Mouse (Mus musculus) liver, embryonic 14 days (tissue): ENCODE results near the gene Nek2. TPM values are rescaled to one million over a fixed set of nuclear protein-coding genes. Genes with fewer than 3 reads are reported as not detected.

ENCODE experiments used
- polyA plus RNA-seq: library from polyadenylated mRNA; depleted of rRNA; stranded (reverse); fragments of >200 nt; gene quantifications from 2 replicates; pipeline ENCODE4 v1.2.3, GENCODE M21; 2012; rRNA removed

Gene Nek2
- polyA plus RNA-seq: 15.5 and 16.5 TPM in 2 replicates

GRCm38 (mm10) chr1:191821326-191822091 lies at the start of gene Nek2:
Gene Nek2, plus strand, starts transcription at chr1:191821444.

Other genes with a start within 250 kb of the Nek2 start
- gene Dtl, start 245.9 kb upstream of the Nek2 start, polyA plus RNA-seq: 18.0 and 20.0 TPM in 2 replicates
- gene Ints7, start 245.8 kb upstream of the Nek2 start, polyA plus RNA-seq: 15.7 and 19.5 TPM in 2 replicates
- gene Lpgat1, start 103.6 kb upstream of the Nek2 start, polyA plus RNA-seq: 4.3 and 5.2 TPM in 2 replicates
- 5.4 and 6.6 TPM in 2 replicates for gene Slc30a1, start 85.3 kb downstream of the Nek2 start, polyA plus RNA-seq
- gene Rd3, start 155.9 kb downstream of the Nek2 start, polyA plus RNA-seq: 0.02 and 0.05 TPM in 2 replicates